Mouse (Mus musculus) midbrain, embryonic 13.5 days (tissue): Measurements from ENCODE around the gene Dock11. TPM values are rescaled to one million over a fixed set of nuclear protein-coding genes. Genes with fewer than 3 reads are reported as not detected.

ENCODE experiments used
- polyA plus RNA-seq: library from polyadenylated mRNA; unstranded; fragments of >200 nt; fragmentation: Nextera tagmentation; extraction: Ambion mirVana; gene quantifications from 2 replicates; pipeline ENCODE4 v1.2.1, GENCODE M21; 2015

Gene Dock11
- polyA plus RNA-seq, 1 experiment from 2014 or later: 16.1 TPM

Other genes with a start within 250 kb of the Dock11 start
- gene Il13ra1, start 223.3 kb downstream of the Dock11 start, polyA plus RNA-seq: 3.9 and 4.7 TPM in 2 replicates